Mouse (Mus musculus) hindbrain, embryonic 16.5 days (tissue): ENCODE results near the gene Rcor3. TPM values are rescaled to one million over a fixed set of nuclear protein-coding genes. Genes with fewer than 3 reads are reported as not detected.

Experiments used
- ATAC-seq: fragments of 200-750 bp; cut with Nextera tagmentation; 2 replicates; pipeline ENCODE4 v1.8.0; 2017; ENCODE audit warnings: moderate TSS enrichment, moderate library complexity
- H3K27ac ChIP-seq: fragments of 300-500 bp; sonication (generic); 2 replicates; pipeline ENCODE4 v1.5.1; 2014; ENCODE audit warnings: low read depth, mild to moderate bottlenecking, control low read depth, low read length, moderate library complexity
- H3K27me3 ChIP-seq: fragments of 300-500 bp; sonication (generic); replicated peaks from 2 replicates; pipeline ENCODE4 v1.6.1; 2014; ENCODE audit warnings: low read length; ENCODE audit not compliant: control insufficient read depth, insufficient read depth
- H3K36me3 ChIP-seq: fragments of 300-500 bp; sonication (generic); 2 replicates; pipeline ENCODE4 v1.6.1; 2014; ENCODE audit warnings: mild to moderate bottlenecking, low read length, moderate library complexity, mixed read lengths; ENCODE audit not compliant: control insufficient read depth, insufficient read depth
- H3K4me1 ChIP-seq: fragments of 300-500 bp; sonication (generic); 2 replicates; pipeline ENCODE4 v1.6.1; 2014; ENCODE audit warnings: low read depth, low read length; ENCODE audit not compliant: control insufficient read depth, insufficient read depth
- H3K4me2 ChIP-seq: fragments of 300-500 bp; sonication (generic); 2 replicates; pipeline ENCODE4 v1.6.1; 2014; ENCODE audit warnings: mild to moderate bottlenecking, low read length, control low read depth, moderate library complexity
- H3K4me3 ChIP-seq: fragments of 300-500 bp; sonication (generic); 2 replicates; pipeline ENCODE4 v1.5.1; 2014; ENCODE audit warnings: mild to moderate bottlenecking, low read length, control low read depth, moderate library complexity
- H3K9ac ChIP-seq: fragments of 300-500 bp; sonication (generic); 2 replicates; pipeline ENCODE4 v1.6.1; 2014; ENCODE audit warnings: low read depth, mild to moderate bottlenecking, control low read depth, low read length, moderate library complexity
- H3K9me3 ChIP-seq: fragments of 300-500 bp; sonication (generic); 2 replicates; pipeline ENCODE4 v1.6.1; 2014; ENCODE audit warnings: mild to moderate bottlenecking, low read length, moderate library complexity; ENCODE audit not compliant: control insufficient read depth
- WGBS: fragments of 180-500 bp; shearing (Covaris S2); extraction: QIAGEN DNeasy Blood & Tissue Kit; methylation state at CpG from one replicate; pipeline ENCODE4 v1.1.7; 2014; 5-methylcytosine and 5-hydroxymethylcytosine counted together
- polyA plus RNA-seq: library from polyadenylated mRNA; unstranded; fragments of >200 nt; fragmentation: Nextera tagmentation; extraction: Ambion mirVana; gene quantifications from 2 replicates; pipeline ENCODE4 v1.2.1, GENCODE M21; 2015

Rcor3 gene
- polyA plus RNA-seq, 1 experiment from 2014 or later: 42.1 TPM

GRCm38 (mm10) chr1:192076796-192077535 is 60.9 kb downstream of the Rcor3 start:
- Histone ChIP-seq H3K27me3 (no peaks in the 10 kb centered on the region), H3K36me3 (no peaks in the 10 kb centered on the region), H3K9ac (no peak overlapping the region), H3K4me1 (no peaks in the 10 kb centered on the region), H3K27ac (no peak overlapping the region), H3K9me3 (no peaks in the 10 kb centered on the region), H3K4me3 (no peak overlapping the region), H3K4me2 (no peak overlapping the region)
- ATAC-seq: no peak

DNA sequence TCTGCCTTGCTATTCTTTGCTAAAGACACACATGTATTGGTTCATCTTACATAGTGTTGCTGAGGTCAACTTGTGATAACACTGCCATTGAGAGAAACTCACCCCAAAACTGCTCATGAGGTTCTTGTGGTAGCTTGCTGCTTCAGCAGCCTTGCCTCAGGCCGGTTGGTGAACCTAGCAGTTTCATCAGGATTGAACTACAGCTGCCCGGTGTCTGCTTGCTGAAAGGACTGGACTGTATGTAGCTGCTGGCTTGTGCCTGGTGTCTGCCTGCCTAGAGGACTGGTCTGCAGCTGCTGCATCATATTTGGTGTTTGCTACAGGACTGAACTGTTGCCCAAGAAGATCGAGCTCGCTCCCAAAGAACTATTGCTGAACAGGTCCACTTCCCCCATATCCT is 61.8 kb downstream of the Rcor3 start:
- no peaks in the 10 kb centered on the region for H3K9me3 ChIP-seq
- no peak overlapping the region for H3K27ac ChIP-seq
- H3K4me1 ChIP-seq: no peaks in the 10 kb centered on the region; the same call in 1 of the 2 replicates
- H3K4me2 ChIP-seq: no peak overlapping the region
- H3K36me3 ChIP-seq: no peaks in the 10 kb centered on the region
- no peak overlapping the region for H3K4me3 ChIP-seq
- no peak overlapping the region for H3K9ac ChIP-seq
- WGBS: 89% methylated on average over 4 of the region's 4 CpGs
- no peaks in the 10 kb centered on the region for H3K27me3 ChIP-seq
- ATAC-seq: no peak

DNA sequence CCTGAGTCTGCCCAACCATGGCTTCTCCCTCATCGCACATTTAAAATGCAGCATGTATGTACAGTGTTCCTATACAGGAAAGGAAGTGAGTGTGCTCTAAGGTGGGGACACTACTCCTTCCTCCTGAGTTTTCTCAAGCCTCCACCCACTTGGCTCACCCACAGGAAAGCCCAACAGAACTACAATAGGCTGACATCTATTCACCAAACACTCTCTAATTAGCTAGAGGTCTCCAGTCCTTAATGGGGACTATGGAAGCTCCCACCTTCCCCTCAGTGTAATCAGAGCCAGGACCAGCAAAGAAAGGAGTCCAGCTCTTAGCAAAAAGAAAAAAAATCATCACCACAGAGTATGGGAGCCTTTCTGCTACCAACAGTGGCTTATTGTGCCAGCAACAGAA is 63.0 kb downstream of the Rcor3 start:
- WGBS: 75% methylated on average over 1 of the region's 1 CpGs
- H3K4me1 ChIP-seq: peaks cover 8% of the 10 kb centered on the region
- no peaks in the 10 kb centered on the region for H3K36me3 ChIP-seq
- no peak overlapping the region for H3K4me2 ChIP-seq
- H3K9ac ChIP-seq: no peak overlapping the region
- no peak for ATAC-seq
- peak overlapping the region; percentile 17; the same call in 1 of the 2 replicates for H3K27ac ChIP-seq
- no peak overlapping the region for H3K4me3 ChIP-seq
- H3K9me3 ChIP-seq: no peaks in the 10 kb centered on the region
- H3K27me3 ChIP-seq: no peaks in the 10 kb centered on the region

- Histone ChIP-seq H3K36me3 (no peaks in the 10 kb centered on the region), H3K27ac (no peak overlapping the region)
Measured at GRCm38 (mm10) chr1:192072426-192072825, 65.4 kb downstream of the Rcor3 start.

DNA sequence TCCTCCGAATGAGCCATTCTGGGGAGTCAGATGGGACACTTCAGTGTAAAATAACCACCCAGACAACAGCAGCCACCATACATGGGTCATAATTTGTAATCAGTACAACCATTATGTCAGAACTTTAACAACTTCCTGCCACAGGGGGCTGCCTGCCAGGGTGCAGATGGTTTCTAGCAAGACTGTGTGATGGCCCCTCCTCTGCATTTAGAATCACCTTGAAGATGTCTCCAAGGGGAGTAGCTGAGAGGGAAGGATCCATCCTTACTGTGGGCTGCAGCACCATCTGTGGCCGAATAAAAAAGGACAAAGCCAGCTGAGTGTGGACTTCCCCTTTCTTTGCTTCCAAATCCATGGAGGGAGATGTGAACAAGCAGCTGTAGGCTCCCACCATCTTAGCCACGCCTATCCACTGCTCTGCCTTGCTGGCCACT is 67.2 kb downstream of the Rcor3 start:
- no peak overlapping the region for H3K9ac ChIP-seq
- peaks cover 8% of the 10 kb centered on the region for H3K4me1 ChIP-seq
- no peaks in the 10 kb centered on the region for H3K27me3 ChIP-seq
- ATAC-seq: peak; percentile 45
- 44% methylated on average over 3 of the region's 3 CpGs for WGBS
- no peaks in the 10 kb centered on the region for H3K36me3 ChIP-seq
- H3K9me3 ChIP-seq: no peaks in the 10 kb centered on the region
- H3K4me2 ChIP-seq: peak overlapping the region; percentile 20; the same call in 1 of the 2 replicates
- H3K4me3 ChIP-seq: no peak overlapping the region
- peak overlapping the region; percentile 49; the same call in 1 of the 2 replicates for H3K27ac ChIP-seq

More at GRCm38 (mm10) chr1:192072426-192072825, 65.4 kb downstream of the Rcor3 start:
- Histone ChIP-seq H3K4me1 (peaks cover 8% of the 10 kb centered on the region), H3K4me3 (no peak overlapping the region), H3K27me3 (no peaks in the 10 kb centered on the region), H3K4me2 (no peak overlapping the region), H3K9ac (no peak overlapping the region), H3K9me3 (no peaks in the 10 kb centered on the region)
- ATAC-seq: no peak
- 84% methylated on average over 1 of the region's 1 CpGs for WGBS

GRCm38 (mm10) chr1:192069971-192070591 is 67.8 kb downstream of the Rcor3 start:
- H3K9ac ChIP-seq: peak overlapping the region; percentile 50
- no peaks in the 10 kb centered on the region for H3K9me3 ChIP-seq
- H3K36me3 ChIP-seq: no peaks in the 10 kb centered on the region
- ATAC-seq: peak; percentile 85
- peak overlapping the region; percentile 49; the same call in 1 of the 2 replicates for H3K27ac ChIP-seq
- peak overlapping the region; percentile 20; the same call in 1 of the 2 replicates for H3K4me2 ChIP-seq
- no peak overlapping the region for H3K4me3 ChIP-seq
- 46% methylated on average over 13 of the region's 13 CpGs for WGBS
- H3K4me1 ChIP-seq: peaks cover 8% of the 10 kb centered on the region
- no peaks in the 10 kb centered on the region for H3K27me3 ChIP-seq

GRCm38 (mm10) chr1:192068188-192068587 is 69.7 kb downstream of the Rcor3 start:
- no peak overlapping the region for H3K4me3 ChIP-seq
- H3K9me3 ChIP-seq: no peaks in the 10 kb centered on the region
- H3K36me3 ChIP-seq: no peaks in the 10 kb centered on the region
- no peak overlapping the region for H3K27ac ChIP-seq
- no peak overlapping the region for H3K9ac ChIP-seq
- no peak for ATAC-seq
- H3K27me3 ChIP-seq: no peaks in the 10 kb centered on the region
- H3K4me2 ChIP-seq: no peak overlapping the region
- peaks cover 8% of the 10 kb centered on the region for H3K4me1 ChIP-seq
- WGBS: 66% methylated on average over 2 of the region's 2 CpGs

DNA sequence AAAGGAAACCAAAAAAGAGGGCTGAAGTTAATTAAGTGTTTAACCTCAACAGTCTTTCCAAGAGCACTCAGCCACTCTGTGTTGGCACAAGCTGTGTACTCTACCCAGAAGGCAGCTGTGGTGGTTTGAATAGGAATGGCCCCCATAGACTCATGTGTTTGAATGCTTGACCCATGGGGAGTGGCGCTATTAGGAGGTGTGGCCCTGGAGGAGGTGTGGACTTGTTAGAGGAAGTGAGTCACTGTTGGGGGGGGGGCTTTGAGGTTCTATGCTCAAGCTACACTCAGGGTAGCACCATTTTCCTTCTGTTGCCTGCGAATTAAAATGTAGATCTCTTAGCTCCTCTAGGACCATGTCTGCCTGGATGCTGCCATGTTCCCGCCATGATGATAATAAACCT is 70.9 kb downstream of the Rcor3 start:
- Histone ChIP-seq H3K36me3 (no peaks in the 10 kb centered on the region), H3K27me3 (no peaks in the 10 kb centered on the region), H3K9ac (no peak overlapping the region), H3K4me2 (no peak overlapping the region), H3K9me3 (no peaks in the 10 kb centered on the region), H3K4me1 (peaks cover 8% of the 10 kb centered on the region), H3K27ac (no peak overlapping the region), H3K4me3 (no peak overlapping the region)
- 91% methylated on average over 3 of the region's 3 CpGs for WGBS
- ATAC-seq: no peak

DNA sequence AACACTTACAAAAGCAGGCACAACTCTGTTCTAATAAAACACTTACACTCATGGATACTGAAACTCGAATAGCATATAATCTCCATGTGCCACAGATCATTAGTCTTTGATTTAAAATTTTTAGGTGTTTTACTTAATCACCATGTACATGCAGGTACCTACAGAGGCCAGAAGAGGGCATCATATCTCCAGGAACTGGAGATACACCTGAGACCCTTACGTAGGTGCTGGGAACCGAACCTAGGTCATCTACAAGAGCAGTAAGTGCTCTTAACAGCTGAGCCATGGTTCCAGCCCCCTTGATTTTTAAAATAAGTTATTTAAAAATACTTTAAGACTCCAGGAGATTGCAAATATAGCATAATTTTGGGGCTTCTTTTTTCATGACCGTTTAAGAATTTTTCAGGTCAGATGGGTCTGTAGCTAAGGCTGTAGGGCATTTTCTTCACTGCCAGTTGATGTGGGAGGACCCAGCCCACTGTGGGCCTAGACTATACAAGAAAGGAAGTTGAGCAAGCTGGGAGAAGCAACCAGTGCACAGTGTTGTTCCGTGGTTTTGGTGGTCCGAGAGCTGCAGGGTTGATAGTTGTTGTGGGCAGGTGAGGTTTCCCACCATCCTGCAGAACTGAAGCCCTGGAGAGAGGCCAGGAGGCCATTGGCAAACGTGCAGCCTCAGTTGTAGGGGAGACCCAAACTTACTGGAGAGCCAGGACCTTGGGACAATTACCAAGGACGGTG is 74.5 kb downstream of the Rcor3 start:
- Histone ChIP-seq H3K9me3 (no peaks in the 10 kb centered on the region), H3K9ac (no peak overlapping the region), H3K4me3 (no peak overlapping the region), H3K4me2 (no peak overlapping the region), H3K27ac (no peak overlapping the region), H3K36me3 (no peaks in the 10 kb centered on the region), H3K4me1 (no peaks in the 10 kb centered on the region), H3K27me3 (no peaks in the 10 kb centered on the region)
- ATAC-seq: no peak
- WGBS: 92% methylated on average over 8 of the region's 8 CpGs
